Mouse (Mus musculus) ES-Bruce4 (cell line): ENCODE results near the gene Gss.

ENCODE experiments used
- CTCF ChIP-seq: IDR thresholded peaks from one replicate; pipeline ENCODE4 v1.8.1; 2011; ENCODE audit warnings: low read depth, low read length
- POLR2A ChIP-seq: IDR thresholded peaks from one replicate; pipeline ENCODE4 v1.8.1; 2011; ENCODE audit warnings: low read length; ENCODE audit not compliant: insufficient read depth

- TF ChIP-seq CTCF (peak; percentile 85), POLR2A (no peak)
Measured at GRCm38 (mm10) chr2:155583927-155584530, 8.6 kb downstream of the Gss start.
